Mouse (Mus musculus): ENCODE measurements around the gene Gjd3.
A peak's percentile ranks its signal among the peaks of the same experiment; 100 is the strongest.

Gene Gjd3

DNA sequence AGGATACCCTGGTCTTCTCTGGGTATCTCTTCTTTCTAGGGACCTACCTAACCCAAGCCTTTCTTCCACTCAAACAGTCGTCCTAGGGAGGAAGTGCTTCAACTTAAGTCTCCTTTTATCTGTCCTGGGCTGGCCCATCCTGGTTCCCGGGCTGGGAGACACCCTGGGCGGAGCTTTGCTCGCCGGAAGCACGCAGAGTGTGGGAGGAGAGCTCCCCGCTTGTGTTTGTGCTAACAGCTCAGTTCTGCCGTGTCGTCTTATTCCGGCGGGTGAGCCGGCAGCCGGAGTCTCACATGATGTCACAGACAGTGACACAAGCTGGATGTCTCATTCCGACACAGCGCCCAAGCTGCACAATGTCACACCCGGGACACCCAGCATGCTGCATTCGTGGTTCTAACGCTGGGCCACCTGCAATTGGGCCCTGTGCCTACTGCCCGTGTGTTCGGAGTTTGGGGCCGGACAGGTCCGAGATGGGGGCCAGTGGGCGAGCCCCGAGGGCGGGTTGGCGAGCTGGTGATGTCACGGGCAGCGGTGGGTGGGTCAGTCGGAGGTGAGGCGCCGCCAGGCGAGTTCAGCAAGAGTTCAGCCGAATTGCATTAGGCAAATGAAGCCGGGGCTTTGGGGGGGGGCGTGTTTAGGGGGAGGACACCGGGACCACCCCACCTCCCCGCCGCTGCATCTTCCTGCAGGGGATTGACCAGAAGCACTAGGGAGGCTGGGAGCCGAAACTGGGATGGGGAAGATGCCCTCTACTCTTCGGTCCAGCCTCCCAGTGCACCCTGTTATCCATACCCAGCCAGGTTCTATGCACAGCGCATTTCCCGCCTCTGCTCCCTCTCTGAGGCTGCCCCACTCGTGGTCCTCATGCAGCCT lies 23.1 kb downstream of the Gjd3 start:
- TF ChIP-seq GATA4 (IDR thresholded peaks at IDR 0.05; ENCODE audit: insufficient replicate concordance, low read length) = peak; percentile 94

DNA sequence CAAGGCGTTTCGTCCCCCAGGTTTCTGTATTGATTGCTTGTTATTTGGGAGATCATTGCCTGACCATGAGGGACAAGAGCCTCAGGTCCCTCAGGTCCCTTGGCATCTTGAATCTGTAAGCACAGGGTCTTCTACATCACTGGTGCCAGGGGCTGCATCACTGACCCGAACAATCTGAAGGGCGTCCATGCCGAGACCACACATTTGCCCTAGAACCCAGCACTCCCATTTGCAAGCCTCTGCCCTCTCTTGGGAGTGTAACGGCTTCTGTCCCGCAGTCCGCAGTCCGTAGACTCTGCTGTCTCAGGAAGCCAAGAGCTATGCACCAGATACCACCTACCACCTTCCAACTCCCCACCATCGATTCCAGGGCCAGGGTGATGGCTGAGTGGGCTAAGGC lies 26.5 kb downstream of the Gjd3 start:
- no peak for TF ChIP-seq GATA4 (IDR thresholded peaks at IDR 0.05; ENCODE audit: insufficient replicate concordance, low read length)

DNA sequence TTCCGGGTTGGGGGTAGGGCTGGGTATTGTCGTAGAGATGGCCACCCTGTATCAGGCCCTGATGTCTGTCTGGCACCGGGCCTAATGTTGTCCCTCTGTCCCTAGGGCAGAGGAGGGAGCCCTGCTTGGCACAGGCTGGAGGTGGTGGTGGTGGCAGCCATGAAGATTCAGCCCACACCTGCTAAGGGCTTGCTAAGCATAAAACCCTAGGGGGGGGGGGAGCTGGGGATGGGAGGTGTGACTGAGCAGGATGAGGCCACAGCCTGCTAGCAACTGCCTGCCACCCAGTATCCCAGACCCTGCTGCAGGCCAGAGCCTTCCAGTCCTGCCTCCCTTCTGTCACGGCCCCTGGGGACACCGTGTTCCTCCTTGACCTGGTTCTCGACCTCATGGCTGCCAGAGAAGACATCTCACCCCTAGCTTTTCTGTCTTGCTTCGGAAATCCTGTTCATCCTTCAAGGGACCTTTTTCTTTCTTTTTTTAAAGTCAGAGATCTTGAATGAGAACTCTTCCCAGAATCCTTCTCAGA lies 27.0 kb downstream of the Gjd3 start:
- TF ChIP-seq GATA4 (IDR thresholded peaks at IDR 0.05; ENCODE audit: insufficient replicate concordance, low read length) = no peak

DNA sequence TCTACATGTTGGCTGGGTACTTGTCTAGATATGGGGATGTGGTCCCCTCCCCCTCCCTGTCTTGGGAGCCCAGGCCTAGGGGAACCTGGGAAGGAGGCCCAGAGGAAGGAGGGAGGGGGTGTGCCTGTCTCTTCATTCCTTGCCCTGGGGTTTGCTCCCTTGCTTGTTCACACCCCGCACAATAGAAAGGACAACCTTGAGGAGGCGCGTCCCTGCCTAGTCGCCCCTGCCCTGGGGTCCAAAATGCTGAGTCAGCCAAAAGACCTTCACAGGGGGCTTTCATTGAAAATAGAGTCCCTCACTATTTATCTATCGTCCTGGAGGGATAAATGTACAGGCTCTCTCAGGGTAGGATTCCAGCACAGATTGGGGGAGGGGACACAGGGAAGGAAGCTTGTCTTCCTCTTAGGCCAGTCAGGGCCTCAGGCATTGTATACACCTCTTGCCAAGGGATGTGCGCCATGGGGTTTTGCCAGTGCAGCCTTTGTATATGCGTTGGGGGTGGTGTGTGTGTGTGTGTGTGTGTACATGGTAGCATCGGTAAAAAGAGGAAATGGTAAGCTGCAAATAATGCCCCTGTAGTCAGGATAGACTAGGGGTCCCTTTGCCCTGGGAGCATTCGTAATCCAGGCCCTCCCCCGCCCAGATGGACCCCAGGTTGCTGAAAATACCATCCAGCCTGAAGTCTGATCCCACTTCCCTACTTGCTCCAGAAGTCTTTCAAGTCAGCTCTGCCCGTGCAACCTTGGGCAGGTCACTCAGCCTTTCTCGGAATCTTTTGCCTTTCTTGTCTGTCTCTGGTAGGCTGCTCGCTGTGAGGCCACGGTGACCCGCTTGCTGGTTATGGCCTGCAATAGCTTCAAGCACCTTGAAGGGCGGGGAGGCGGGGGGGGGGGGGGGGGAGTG lies 27.8 kb downstream of the Gjd3 start:
- TF ChIP-seq GATA4 (IDR thresholded peaks at IDR 0.05; ENCODE audit: insufficient replicate concordance, low read length) = no peak

GRCm38 (mm10) chr11:98954373-98954772 lies 28.4 kb downstream of the Gjd3 start:
- TF ChIP-seq GATA4 (IDR thresholded peaks at IDR 0.05; ENCODE audit: insufficient replicate concordance, low read length) = peak; percentile 85; the same call in 1 of the 2 replicates

DNA sequence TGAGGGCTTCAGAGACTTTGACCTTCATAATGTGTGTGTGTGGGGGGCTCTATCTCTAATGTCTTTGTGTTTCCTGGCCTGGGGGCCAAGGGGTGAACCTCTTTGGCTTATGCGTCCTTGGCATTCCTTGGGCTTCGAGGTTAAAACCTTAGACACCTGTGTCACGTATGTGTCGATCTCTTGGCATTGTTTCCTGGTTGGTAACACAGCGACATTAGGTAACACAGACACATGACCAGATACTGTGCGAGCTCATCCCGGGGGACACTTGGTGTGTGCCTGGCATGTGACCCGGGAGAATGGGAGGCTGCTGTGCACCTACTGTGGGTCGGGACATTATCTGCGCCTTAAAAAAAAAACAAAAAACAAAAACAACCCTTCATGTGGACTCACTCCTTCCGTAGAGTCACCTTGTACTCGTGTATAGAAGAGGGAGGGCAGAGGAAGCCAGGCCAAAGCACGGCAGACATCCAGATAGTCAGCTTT lies 28.9 kb downstream of the Gjd3 start:
- no peak for TF ChIP-seq GATA4 (IDR thresholded peaks at IDR 0.05; ENCODE audit: insufficient replicate concordance, low read length)

DNA sequence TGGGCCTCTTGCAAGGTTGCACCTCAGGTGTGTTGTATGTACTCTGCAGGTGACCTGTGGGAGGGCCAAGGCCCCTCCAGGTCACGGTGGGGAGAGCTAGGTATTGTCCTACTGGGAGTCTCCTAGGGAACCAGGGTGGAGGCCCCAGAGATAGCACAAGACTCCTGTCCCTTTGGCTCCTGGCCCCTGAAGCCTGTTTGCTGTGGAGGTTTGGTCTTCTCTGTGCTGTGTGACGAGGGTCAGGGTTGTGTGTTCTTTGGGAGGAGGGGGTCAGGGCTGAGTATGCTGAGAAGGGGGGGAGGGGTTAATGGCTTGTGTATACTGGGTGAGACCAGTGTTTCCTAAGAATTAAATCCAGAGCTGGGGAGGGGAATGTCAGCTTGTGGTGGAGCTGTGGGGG lies 29.5 kb downstream of the Gjd3 start:
- TF ChIP-seq GATA4 (IDR thresholded peaks at IDR 0.05; ENCODE audit: insufficient replicate concordance, low read length) = no peak

DNA sequence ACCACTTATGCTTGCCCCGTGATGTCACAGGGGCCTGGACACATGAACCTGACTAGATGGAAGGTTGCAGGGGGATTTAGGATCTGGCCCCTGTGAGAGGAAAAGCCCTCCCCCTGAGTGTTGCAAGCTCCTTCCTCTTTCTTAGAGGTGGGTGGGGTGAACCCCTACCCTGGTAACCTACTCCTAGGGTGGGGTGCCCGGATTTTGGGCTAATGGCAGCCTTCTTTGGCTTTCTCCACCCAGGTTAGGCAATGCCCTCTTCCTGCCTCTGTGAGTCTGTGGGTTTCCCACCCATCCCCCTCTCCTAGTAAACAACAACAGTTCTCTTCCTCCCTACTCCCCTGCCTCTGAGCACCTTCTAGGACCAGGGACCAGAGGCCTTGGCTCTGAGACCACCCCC lies 30.1 kb downstream of the Gjd3 start:
- no peak for TF ChIP-seq GATA4 (IDR thresholded peaks at IDR 0.05; ENCODE audit: insufficient replicate concordance, low read length)

DNA sequence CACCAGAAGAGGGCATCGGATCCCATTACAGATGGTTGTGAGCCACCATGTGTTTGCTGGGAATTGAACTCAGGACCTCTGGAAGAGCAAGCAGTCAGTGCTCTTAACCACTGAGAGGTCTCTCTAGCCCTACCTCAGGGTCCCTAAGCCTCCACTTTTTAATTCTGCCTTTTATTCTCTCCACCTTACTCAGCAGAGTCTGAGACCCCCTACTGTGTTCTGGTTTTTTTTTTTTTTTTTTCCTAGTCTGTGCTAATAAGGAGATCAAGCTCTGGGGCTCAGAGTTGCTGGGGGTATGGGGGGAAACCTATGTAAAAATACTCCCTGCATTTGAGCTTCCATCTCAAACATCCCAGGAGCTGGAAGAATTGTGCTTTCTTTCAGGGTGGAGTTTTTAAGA lies 30.7 kb downstream of the Gjd3 start:
- TF ChIP-seq GATA4 (IDR thresholded peaks at IDR 0.05; ENCODE audit: insufficient replicate concordance, low read length) = no peak

DNA sequence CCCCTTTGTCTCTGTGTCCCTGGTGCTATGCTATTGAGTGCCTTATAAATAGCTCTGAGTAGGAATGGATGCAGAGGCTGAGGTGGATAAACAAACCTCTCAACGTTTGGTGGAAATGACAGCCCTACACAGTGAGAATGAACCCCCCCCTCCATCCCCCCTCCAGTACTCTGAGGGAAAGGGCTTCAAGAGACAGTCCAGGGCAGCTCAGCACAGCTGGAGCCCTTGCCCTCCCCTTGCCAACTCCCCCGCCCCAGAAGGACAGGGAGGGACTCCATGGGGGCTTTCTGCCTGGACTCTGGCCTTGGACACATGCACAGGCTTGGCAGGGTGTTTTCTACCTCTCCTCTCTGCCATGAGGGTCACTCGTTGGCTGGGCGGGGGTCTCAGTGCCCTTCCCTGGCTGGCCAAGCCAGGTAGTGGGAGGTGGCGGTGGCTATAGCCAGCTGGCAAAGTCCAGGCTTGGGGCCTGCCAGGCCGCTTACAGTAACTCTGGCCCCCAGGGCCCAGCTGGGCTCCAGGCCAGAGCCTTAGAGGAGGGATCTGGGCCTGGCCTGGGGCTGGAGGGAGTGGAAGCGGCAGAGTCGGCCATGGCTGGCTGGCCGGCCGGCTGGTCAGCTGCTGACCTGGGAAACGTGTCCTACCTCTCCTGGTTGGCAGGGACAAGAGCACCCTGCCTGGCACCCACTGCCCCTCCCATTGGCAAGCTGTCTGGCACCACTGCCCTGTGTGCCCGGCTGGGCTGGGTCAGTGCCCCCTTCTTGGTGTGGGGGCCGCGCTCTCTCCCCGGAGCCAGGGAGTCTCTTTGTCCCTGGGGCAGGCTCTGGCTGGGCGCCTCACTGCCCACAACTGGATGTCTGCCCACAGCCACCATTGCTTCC lies 31.6 kb downstream of the Gjd3 start:
- TF ChIP-seq GATA4 (IDR thresholded peaks at IDR 0.05; ENCODE audit: insufficient replicate concordance, low read length) = no peak

GRCm38 (mm10) chr11:98950484-98950883 lies 32.3 kb downstream of the Gjd3 start:
- no peak for TF ChIP-seq GATA4 (IDR thresholded peaks at IDR 0.05; ENCODE audit: insufficient replicate concordance, low read length)

DNA sequence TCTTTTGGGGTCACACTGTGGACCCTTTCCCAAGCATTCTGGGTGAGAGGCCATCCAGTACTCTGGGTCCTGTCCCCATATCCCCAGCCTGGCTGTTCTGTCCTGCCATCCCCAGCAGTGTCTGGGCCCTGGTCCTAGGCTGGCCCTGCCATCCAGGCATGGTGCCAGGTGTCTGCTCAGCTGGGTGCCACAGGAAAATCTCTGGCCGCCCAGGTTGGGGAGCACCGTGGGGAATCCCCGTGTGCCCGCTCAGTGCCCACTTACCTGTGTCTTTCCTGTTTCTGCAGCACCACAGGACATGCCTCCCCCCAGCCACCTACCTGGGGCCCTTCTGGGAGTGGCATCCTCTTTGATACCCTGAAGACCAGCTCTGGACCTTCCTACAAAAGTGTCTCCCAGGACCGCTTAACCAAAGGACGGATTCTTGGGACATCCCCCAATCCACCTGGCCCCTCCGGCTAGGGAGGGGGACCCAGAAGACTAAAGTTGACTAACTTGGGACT lies 32.8 kb downstream of the Gjd3 start:
- TF ChIP-seq GATA4 (IDR thresholded peaks at IDR 0.05; ENCODE audit: insufficient replicate concordance, low read length) = no peak

DNA sequence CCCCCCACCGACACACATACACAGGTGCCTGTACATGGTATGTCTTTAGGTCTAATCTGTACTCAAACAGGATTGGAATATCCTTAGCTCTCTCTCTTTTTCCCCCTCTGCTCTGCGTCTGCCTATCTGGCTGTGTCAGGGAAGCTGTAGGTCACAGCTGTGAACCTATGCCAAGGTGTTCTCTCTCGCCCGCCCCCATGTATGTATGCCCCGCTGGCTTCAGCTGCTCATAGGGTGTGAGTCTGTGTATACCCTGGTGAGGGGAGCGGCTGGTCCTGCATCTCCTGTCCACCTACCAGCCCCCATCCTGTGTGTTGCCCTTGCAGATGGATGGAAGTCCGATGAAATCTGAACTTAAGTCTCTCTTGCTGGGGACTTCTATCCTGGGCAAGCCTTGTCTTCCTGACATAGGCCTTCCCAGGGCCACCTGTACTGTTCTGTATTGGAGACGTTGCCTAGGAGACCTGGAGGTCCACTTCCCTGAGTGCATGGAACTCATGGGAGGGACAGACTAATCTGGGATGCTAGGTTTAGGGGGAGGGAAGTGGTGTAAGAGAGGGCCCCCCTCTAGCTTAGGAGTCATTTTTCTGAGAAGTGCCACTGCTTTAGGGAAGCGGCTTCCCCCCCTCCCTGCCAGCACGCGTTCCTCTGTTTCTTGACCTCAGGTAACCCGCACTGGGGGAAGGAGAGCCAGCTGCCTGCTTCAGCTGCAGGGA lies 33.4 kb downstream of the Gjd3 start:
- TF ChIP-seq GATA4 (IDR thresholded peaks at IDR 0.05; ENCODE audit: insufficient replicate concordance, low read length) = no peak
